Mouse (Mus musculus) thymus, adult 2 months (tissue): ENCODE measurements around the gene Tspan7. TPM values are rescaled to one million over a fixed set of nuclear protein-coding genes. Genes with fewer than 3 reads are reported as not detected.

Source experiments
- DNase-seq: peaks from one replicate; pipeline ENCODE4 v3.0.0; 2021
- H3K27ac ChIP-seq: fragments of 200-500 bp; 2 replicates; pipeline ENCODE4 v1.5.1; 2012; ENCODE audit warnings: low read length, control low read depth; ENCODE audit not compliant: control insufficient read depth, insufficient read depth
- H3K27me3 ChIP-seq: fragments of 200-500 bp; 2 replicates; pipeline ENCODE4 v1.6.1; 2012; ENCODE audit warnings: mild to moderate bottlenecking, low read length, moderate library complexity, mixed read lengths; ENCODE audit not compliant: control insufficient read depth, insufficient read depth
- H3K36me3 ChIP-seq: fragments of 200-500 bp; 2 replicates; pipeline ENCODE4 v1.6.1; 2012; ENCODE audit warnings: mild to moderate bottlenecking, low read length, moderate library complexity; ENCODE audit not compliant: control insufficient read depth, insufficient read depth
- H3K4me1 ChIP-seq: fragments of 200-500 bp; replicated peaks from 2 replicates; pipeline ENCODE4 v1.6.1; 2012; ENCODE audit warnings: low read length; ENCODE audit not compliant: control insufficient read depth, insufficient read depth
- H3K4me3 ChIP-seq: fragments of 200-500 bp; 2 replicates; pipeline ENCODE4 v1.5.1; 2012; ENCODE audit warnings: mild to moderate bottlenecking, low read length, control low read depth, moderate library complexity; ENCODE audit not compliant: control insufficient read depth, insufficient read depth
- CTCF ChIP-seq: fragments of 200-500 bp; IDR thresholded peaks from 2 replicates; pipeline ENCODE4 v1.5.1; 2012; ENCODE audit warnings: mild to moderate bottlenecking, control low read depth, low read length, moderate library complexity, borderline replicate concordance; ENCODE audit not compliant: control insufficient read depth, poor library complexity, insufficient read depth; ENCODE audit errors: extremely low read depth
- POLR2A ChIP-seq: fragments of 200-500 bp; IDR thresholded peaks from 2 replicates; pipeline ENCODE4 v1.6.1; 2012; ENCODE audit warnings: mild to moderate bottlenecking, low read length, control low read depth, moderate library complexity; ENCODE audit not compliant: control insufficient read depth, poor library complexity, insufficient read depth; ENCODE audit errors: extremely low read depth
- WGBS: fragments of 180-500 bp; shearing (Covaris S2); methylation state at CpG from one replicate; pipeline ENCODE4 v1.1.7; 2018; 5-methylcytosine and 5-hydroxymethylcytosine counted together
- polyA plus RNA-seq: library from polyadenylated mRNA; depleted of rRNA; stranded (reverse); fragments of >200 nt; gene quantifications from 2 replicates; pipeline ENCODE4 v1.2.3, GENCODE M21; 2012; rRNA removed

Gene Tspan7
- polyA plus RNA-seq, 1 experiment, result 23.4 TPM

- Histone ChIP-seq H3K27ac (no peak overlapping the region), H3K27me3 (no peaks in the 10 kb centered on the region), H3K4me1 (no peaks in the 10 kb centered on the region), H3K36me3 (no peaks in the 10 kb centered on the region), H3K4me3 (no peak overlapping the region)
- peak; percentile 1 for DNase-seq
- 32% methylated on average over 5 of the region's 5 CpGs for WGBS
- TF ChIP-seq CTCF, result no peak
- TF ChIP-seq POLR2A, result no peak
These were observed 132.2 kb downstream of the Tspan7 start for GRCm38 (mm10) chrX:10617119-10617518.

- H3K27ac ChIP-seq, result no peak overlapping the region
These were observed 156.1 kb downstream of the Tspan7 start for GRCm38 (mm10) chrX:10641062-10641461.

More at GRCm38 (mm10) chrX:10641062-10641461, 156.1 kb downstream of the Tspan7 start:
- DNase-seq, result no peak
- Histone ChIP-seq H3K4me1 (no peaks in the 10 kb centered on the region), H3K27me3 (no peaks in the 10 kb centered on the region), H3K4me3 (no peak overlapping the region), H3K36me3 (no peaks in the 10 kb centered on the region)
- TF ChIP-seq POLR2A, result no peak
- no peak for TF ChIP-seq CTCF

Other genes with a start within 250 kb of the Tspan7 start
- gene Otc, start 232.9 kb upstream of the Tspan7 start, polyA plus RNA-seq, result 0.13 TPM in 1 of 2 replicates, not detected in the other
- 15.3 and 15.6 TPM in 2 replicates for gene Mid1ip1, start 229.9 kb downstream of the Tspan7 start, polyA plus RNA-seq